Comparison of ENCODE assay signal across 35 mouse cellular contexts in the genomic region with DNA sequence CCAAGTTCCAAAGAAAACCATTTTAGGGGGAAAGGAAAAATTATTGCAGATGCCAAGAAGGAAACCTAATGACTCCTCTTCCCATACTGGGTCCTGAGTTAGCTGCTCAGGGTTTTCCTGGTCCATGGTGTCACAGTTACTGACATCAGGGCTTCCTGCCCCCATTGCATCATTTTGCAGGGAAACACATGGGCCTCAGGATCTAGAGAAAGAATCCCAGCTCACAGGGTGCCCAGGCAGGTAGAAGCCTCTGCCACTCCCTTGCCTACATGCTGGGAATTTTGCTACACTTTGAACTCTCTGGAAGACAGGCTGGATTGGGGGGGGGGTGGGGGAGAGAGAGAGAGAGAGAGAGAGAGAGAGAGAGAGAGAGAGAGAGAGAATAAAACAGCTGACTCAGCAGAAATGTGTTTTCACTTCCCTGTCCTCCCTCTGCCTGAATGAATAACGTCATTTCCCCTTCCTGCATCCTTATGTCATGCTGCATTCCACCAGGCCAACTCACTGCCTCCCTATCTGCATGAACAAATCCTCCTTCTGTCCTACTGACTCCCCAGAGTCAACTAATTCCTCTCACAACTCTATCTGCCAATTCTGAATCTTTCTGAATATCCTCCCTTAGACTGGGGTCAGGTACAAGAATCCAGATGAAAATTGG. TPM values are rescaled to one million over a fixed set of nuclear protein-coding genes. Genes with fewer than 3 reads are reported as not detected.
DNase-seq lines count a peak whose midpoint lies in the region; ATAC-seq and TF ChIP-seq lines count a peak whose summit lies in the region.
"Had no signal": no experiment of that assay in that cellular context is flagged by ENCODE, and none has a peak within 500 bp of the region (broad histone marks: within the 10 kb centered on the region; RNA-seq: fewer than 3 reads in every experiment).

No protein-coding gene starts in this region.

- CTCF ChIA-PET in Patski (lab: Charles Lee): interaction anchor here (0.7 to 1.0 kb wide), 2 partner anchors 61 to 120 kb away, joined by 3 to 4 read pairs; no protein-coding TSS in a partner anchor

- no peak overlapping the region for H3K9ac ChIP-seq in heart, postnatal 0 days (replicated peaks; ENCODE audit: low read depth, low read length)
- no peak overlapping the region for H3K9ac ChIP-seq in lung, postnatal 0 days (replicated peaks; ENCODE audit: low read depth)
- H3K9ac ChIP-seq in stomach, postnatal 0 days (ENCODE audit: low read length): no peak overlapping the region
- no peak overlapping the region for H3K9ac ChIP-seq in heart, adult 2 months (ENCODE audit: low read depth, low read length)
- H3K9ac ChIP-seq: embryonic facial prominence, embryonic 12.5 days; heart, embryonic 13.5 days; hindbrain, embryonic 14.5 days; liver, postnatal 0 days; stomach, embryonic 15.5 days had no signal

- H3K4me3 ChIP-seq in heart, postnatal 0 days (ENCODE audit: low read depth, low read length): no peak overlapping the region
- H3K4me3 ChIP-seq in lung, postnatal 0 days (ENCODE audit: low read depth, low read length): no peak overlapping the region
- H3K4me3 ChIP-seq in stomach, postnatal 0 days (ENCODE audit: low read depth, low read length): no peak overlapping the region
- no peak overlapping the region for H3K4me3 ChIP-seq in heart, adult 2 months
- H3K4me3 ChIP-seq: embryonic facial prominence, embryonic 12.5 days; gastrocnemius, adult 2 months; heart, embryonic 13.5 days; limb, embryonic 10.5 days; megakaryocyte, embryonic 14.5 days; stomach, embryonic 15.5 days had no signal

- TF ChIP-seq CTCF in heart, postnatal 0 days (IDR thresholded peaks at IDR 0.05; ENCODE audit: low read depth): no peak
- TF ChIP-seq CTCF in lung, postnatal 0 days (IDR thresholded peaks at IDR 0.05): no peak
- no peak for TF ChIP-seq CTCF in Patski (IDR thresholded peaks at IDR 0.05)
- TF ChIP-seq CTCF in stomach, postnatal 0 days (IDR thresholded peaks at IDR 0.05; ENCODE audit: low read depth): no peak
- TF ChIP-seq CTCF in heart, adult 2 months (IDR thresholded peaks at IDR 0.05): no peak

- no peaks in the 10 kb centered on the region for H3K4me1 ChIP-seq in heart, postnatal 0 days (ENCODE audit: control insufficient read depth, insufficient read depth)
- no peaks in the 10 kb centered on the region for H3K4me1 ChIP-seq in lung, postnatal 0 days (ENCODE audit: insufficient read depth, low read depth, low read length)
- H3K4me1 ChIP-seq in stomach, postnatal 0 days (replicated peaks; ENCODE audit: control insufficient read depth, insufficient read depth): no peaks in the 10 kb centered on the region
- H3K4me1 ChIP-seq in heart, adult 2 months (ENCODE audit: control insufficient read depth, insufficient read depth, low read length): no peaks in the 10 kb centered on the region
- H3K4me1 ChIP-seq: embryonic facial prominence, embryonic 12.5 days; heart, embryonic 13.5 days; limb, embryonic 10.5 days; stomach, embryonic 15.5 days had no signal

- WGBS in heart, postnatal 0 days: 23% methylated on average over 1 of the region's 1 CpGs
- 6% methylated on average over 1 of the region's 1 CpGs for WGBS in lung, postnatal 0 days
- 0% methylated on average over 1 of the region's 1 CpGs for WGBS in stomach, postnatal 0 days
- 16% methylated on average over 1 of the region's 1 CpGs for WGBS in heart, adult 2 months

- H3K79me2 ChIP-seq in heart, adult 2 months (replicated peaks; ENCODE audit: control insufficient read depth, insufficient read depth, low read length): no peaks in the 10 kb centered on the region

- no peak for ATAC-seq in heart, postnatal 0 days (ENCODE audit: insufficient read depth, low read depth)
- no peak for ATAC-seq in lung, postnatal 0 days
- ATAC-seq in Patski: peak; percentile 80
- peak; percentile 57; the same call in 1 of the 2 replicates for ATAC-seq in stomach, postnatal 0 days (ENCODE audit: low FRiP score, low TSS enrichment)
- ATAC-seq: liver, postnatal 0 days had no signal

- H3K27ac ChIP-seq in heart, postnatal 0 days (ENCODE audit: low read depth): no peak overlapping the region
- H3K27ac ChIP-seq in lung, postnatal 0 days (ENCODE audit: low read length): no peak overlapping the region
- no peak overlapping the region for H3K27ac ChIP-seq in stomach, postnatal 0 days (replicated peaks)
- no peak overlapping the region for H3K27ac ChIP-seq in heart, adult 2 months
- H3K27ac ChIP-seq: embryonic facial prominence, embryonic 12.5 days; gastrocnemius, adult 2 months; heart, embryonic 13.5 days; hindbrain, embryonic 14.5 days; limb, embryonic 10.5 days; stomach, embryonic 15.5 days had no signal

- H3K4me2 ChIP-seq in heart, postnatal 0 days (ENCODE audit: low read depth, low read length): no peak overlapping the region
- H3K4me2 ChIP-seq in lung, postnatal 0 days (replicated peaks; ENCODE audit: low read depth, low read length): no peak overlapping the region
- no peak overlapping the region for H3K4me2 ChIP-seq in stomach, postnatal 0 days (replicated peaks; ENCODE audit: low read depth)
- H3K4me2 ChIP-seq: embryonic facial prominence, embryonic 12.5 days; heart, embryonic 13.5 days; hindbrain, embryonic 14.5 days; stomach, embryonic 15.5 days had no signal

- H3K9me3 ChIP-seq in heart, postnatal 0 days (replicated peaks; ENCODE audit: control insufficient read depth, low read length): no peaks in the 10 kb centered on the region
- no peaks in the 10 kb centered on the region for H3K9me3 ChIP-seq in lung, postnatal 0 days (ENCODE audit: low read length)
- no peaks in the 10 kb centered on the region for H3K9me3 ChIP-seq in stomach, postnatal 0 days (ENCODE audit: control insufficient read depth, low read length)
- H3K9me3 ChIP-seq: embryonic facial prominence, embryonic 12.5 days; heart, embryonic 13.5 days; limb, embryonic 10.5 days; stomach, embryonic 15.5 days had no signal

- intact Hi-C loops in heart, adult 2 months (cut with DNase I): no loop called here

- no peaks in the 10 kb centered on the region for H3K27me3 ChIP-seq in heart, postnatal 0 days (ENCODE audit: control insufficient read depth, insufficient read depth, low read length)
- H3K27me3 ChIP-seq in lung, postnatal 0 days (replicated peaks; ENCODE audit: insufficient read depth, low read length): no peaks in the 10 kb centered on the region
- H3K27me3 ChIP-seq in Patski: no peaks in the 10 kb centered on the region
- no peaks in the 10 kb centered on the region for H3K27me3 ChIP-seq in stomach, postnatal 0 days (ENCODE audit: control insufficient read depth, insufficient read depth, low read length)
- H3K27me3 ChIP-seq in heart, adult 2 months (ENCODE audit: control insufficient read depth, insufficient read depth, low read length): no peaks in the 10 kb centered on the region
- H3K27me3 ChIP-seq: embryonic facial prominence, embryonic 12.5 days; heart, embryonic 13.5 days; megakaryocyte, embryonic 14.5 days; stomach, embryonic 15.5 days had no signal

- in situ Hi-C loops in Patski (cut with MboI; ENCODE audit: low pct_unique_long_range_greater_than_20kb): no loop called here

- POLR2A ChIA-PET in Patski (lab: Charles Lee): no interaction called here

- H3K36me3 ChIP-seq in heart, postnatal 0 days (replicated peaks; ENCODE audit: control insufficient read depth, insufficient read depth, low read length): no peaks in the 10 kb centered on the region
- H3K36me3 ChIP-seq in lung, postnatal 0 days (ENCODE audit: insufficient read depth, low read length): no peaks in the 10 kb centered on the region
- no peaks in the 10 kb centered on the region for H3K36me3 ChIP-seq in stomach, postnatal 0 days (ENCODE audit: control insufficient read depth, insufficient read depth, low read length)
- no peaks in the 10 kb centered on the region for H3K36me3 ChIP-seq in heart, adult 2 months (ENCODE audit: control insufficient read depth, insufficient read depth, low read length)
- H3K36me3 ChIP-seq: embryonic facial prominence, embryonic 12.5 days; heart, embryonic 13.5 days; limb, embryonic 10.5 days; stomach, embryonic 15.5 days had no signal

- no peak for TF ChIP-seq EP300 in heart, postnatal 0 days (IDR thresholded peaks at IDR 0.05; ENCODE audit: low read depth)
- no peak for TF ChIP-seq EP300 in lung, postnatal 0 days (IDR thresholded peaks at IDR 0.05)
- TF ChIP-seq EP300 in stomach, postnatal 0 days (optimal IDR thresholded peaks at IDR 0.05): no peak
- TF ChIP-seq EP300 in heart, adult 2 months (IDR thresholded peaks at IDR 0.05; ENCODE audit: insufficient read depth, low read depth, low read length): no peak

- no peak for TF ChIP-seq POLR2A in heart, adult 2 months (IDR thresholded peaks at IDR 0.05; ENCODE audit: insufficient read depth, low read depth, low read length)

- peak; percentile 16 for DNase-seq in heart, postnatal 0 days (ENCODE audit: low spot score)
- no peak for DNase-seq in heart, adult 8-10 months (ENCODE audit: low spot score)
- peak; percentile 22 for DNase-seq in lung, postnatal 0 days (ENCODE audit: low spot score)
- DNase-seq in lung, adult 18-20 months: no peak
- peak; percentile 15 for DNase-seq in Patski (ENCODE audit: low read depth, low spot score)
- DNase-seq in stomach, postnatal 0 days (ENCODE audit: low spot score): no peak
- no peak for DNase-seq in heart, adult 2 months
- no peak for DNase-seq in testis, postnatal 14 days (ENCODE audit: low spot score)
- DNase-seq: adrenal gland, postnatal 10 days; cerebellum, adult 18-20 months; cerebellum, postnatal 14 days; gastrocnemius, adult 2 months; liver; liver, postnatal 0 days; lung, postnatal 14 days; midbrain, embryonic 14.5 days; retina, postnatal 1 day; thymus, adult 2 months; thymus, postnatal 4 days had no signal

RNA-seq across cellular contexts. Expression of gene Il20, which starts 7.2 kb away (rescaled TPM):
- not detected in 2 replicates for total RNA-seq in heart, postnatal 0 days (2014; rRNA removed; ENCODE audit: low replicate concordance)
- polyA plus RNA-seq in heart, postnatal 0 days (2015; fragmentation: Nextera tagmentation; extraction: Ambion mirVana): not detected in 2 replicates
- not detected for total RNA-seq in heart, adult 8-10 months (2022)
- polyA plus RNA-seq in lung, postnatal 0 days (2015; fragmentation: Nextera tagmentation; extraction: Ambion mirVana): not detected in 2 replicates
- polyA plus RNA-seq in Patski (2021): not detected
- not detected in 2 replicates for polyA plus RNA-seq in stomach, postnatal 0 days (2015; fragmentation: Nextera tagmentation; extraction: Ambion mirVana)
- total RNA-seq in heart, adult 2 months (2021): not detected
- not detected in 2 replicates for polyA plus RNA-seq in heart, adult 2 months (2012; rRNA removed)
- total RNA-seq: adrenal gland, postnatal 10 days; gastrocnemius, adult 2 months; gastrocnemius, postnatal 4 days; heart, postnatal 25 days; layer of hippocampus, postnatal 14 days; left cerebral cortex, adult 8-10 months had no signal
- polyA plus RNA-seq: C2C12; embryonic facial prominence, embryonic 12.5 days; forebrain, embryonic 11.5 days; heart, embryonic 13.5 days; hindbrain, embryonic 14.5 days; intestine, embryonic 14.5 days; kidney, embryonic 14.5 days; large intestine, adult 2 months; limb, embryonic 10.5 days; liver, postnatal 0 days; midbrain, embryonic 14.5 days; neural tube, embryonic 11.5 days; stomach, embryonic 15.5 days; thymus, adult 2 months had no signal

RNA-seq across cellular contexts. Expression of gene Il19, which starts 21.5 kb away (rescaled TPM):
- total RNA-seq in heart, postnatal 0 days (2014; rRNA removed; ENCODE audit: low replicate concordance): not detected in 2 replicates
- polyA plus RNA-seq in heart, postnatal 0 days (2015; fragmentation: Nextera tagmentation; extraction: Ambion mirVana): not detected in 2 replicates
- total RNA-seq in heart, adult 8-10 months (2022): not detected
- polyA plus RNA-seq in lung, postnatal 0 days (2015; fragmentation: Nextera tagmentation; extraction: Ambion mirVana): not detected in 2 replicates
- polyA plus RNA-seq in Patski (2021): 0.17 TPM
- 0.15 TPM in 1 of 2 replicates, not detected in the other for polyA plus RNA-seq in stomach, postnatal 0 days (2015; fragmentation: Nextera tagmentation; extraction: Ambion mirVana)
- total RNA-seq in heart, adult 2 months (2021): not detected
- polyA plus RNA-seq in heart, adult 2 months (2012; rRNA removed): not detected in 2 replicates
- total RNA-seq: adrenal gland, postnatal 10 days; gastrocnemius, adult 2 months; gastrocnemius, postnatal 4 days; heart, postnatal 25 days; layer of hippocampus, postnatal 14 days; left cerebral cortex, adult 8-10 months had no signal
- polyA plus RNA-seq: forebrain, embryonic 11.5 days; heart, embryonic 13.5 days; hindbrain, embryonic 14.5 days; intestine, embryonic 14.5 days; large intestine, adult 2 months; liver, postnatal 0 days; midbrain, embryonic 14.5 days; stomach, embryonic 15.5 days; thymus, adult 2 months had no signal

RNA-seq across cellular contexts. Expression of gene Il24, which starts 31.2 kb away (rescaled TPM):
- not detected in 2 replicates for total RNA-seq in heart, postnatal 0 days (2014; rRNA removed; ENCODE audit: low replicate concordance)
- not detected in 2 replicates for polyA plus RNA-seq in heart, postnatal 0 days (2015; fragmentation: Nextera tagmentation; extraction: Ambion mirVana)
- total RNA-seq in heart, adult 8-10 months (2022): not detected
- not detected in 2 replicates for polyA plus RNA-seq in lung, postnatal 0 days (2015; fragmentation: Nextera tagmentation; extraction: Ambion mirVana)
- 0.12 TPM for polyA plus RNA-seq in Patski (2021)
- not detected in 2 replicates for polyA plus RNA-seq in stomach, postnatal 0 days (2015; fragmentation: Nextera tagmentation; extraction: Ambion mirVana)
- not detected for total RNA-seq in heart, adult 2 months (2021)
- not detected in 2 replicates for polyA plus RNA-seq in heart, adult 2 months (2012; rRNA removed)
- total RNA-seq: adrenal gland, postnatal 10 days; gastrocnemius, adult 2 months; gastrocnemius, postnatal 4 days; heart, postnatal 25 days; layer of hippocampus, postnatal 14 days; left cerebral cortex, adult 8-10 months had no signal
- polyA plus RNA-seq: C2C12; embryonic facial prominence, embryonic 12.5 days; forebrain, embryonic 11.5 days; heart, embryonic 13.5 days; hindbrain, embryonic 14.5 days; intestine, embryonic 14.5 days; kidney, embryonic 14.5 days; large intestine, adult 2 months; limb, embryonic 10.5 days; liver, postnatal 0 days; midbrain, embryonic 14.5 days; neural tube, embryonic 11.5 days; stomach, embryonic 15.5 days had no signal

RNA-seq across cellular contexts. Expression of gene Fcmr, which starts 53.0 kb away (rescaled TPM):
- not detected in 2 replicates for total RNA-seq in heart, postnatal 0 days (2014; rRNA removed; ENCODE audit: low replicate concordance)
- polyA plus RNA-seq in heart, postnatal 0 days (2015; fragmentation: Nextera tagmentation; extraction: Ambion mirVana): 1.7 and 1.9 TPM in 2 replicates
- total RNA-seq in heart, adult 8-10 months (2022): 1 to 10 TPM in 1 of 4 experiments, under 1 TPM in 3; 0.47 to 1.1 (median 0.62) TPM
- 0.37 and 0.82 TPM in 2 replicates for polyA plus RNA-seq in lung, postnatal 0 days (2015; fragmentation: Nextera tagmentation; extraction: Ambion mirVana)
- polyA plus RNA-seq in Patski (2021): not detected
- polyA plus RNA-seq in stomach, postnatal 0 days (2015; fragmentation: Nextera tagmentation; extraction: Ambion mirVana): 0.08 TPM in 1 of 2 replicates, not detected in the other
- total RNA-seq in heart, adult 2 months (2021): 1 to 10 TPM; 1.1 to 1.5 TPM
- polyA plus RNA-seq in heart, adult 2 months (2012; rRNA removed): 0.91 and 6.5 TPM in 2 replicates
- total RNA-seq: gastrocnemius, adult 2 months had no signal
- polyA plus RNA-seq: C2C12; embryonic facial prominence, embryonic 12.5 days; forebrain, embryonic 11.5 days; kidney, embryonic 14.5 days; midbrain, embryonic 14.5 days; neural tube, embryonic 11.5 days had no signal

Comparison
In these comparisons a context has a peak if more than half of its experiments do, and no peak if none do; other contexts are left out.
1. DNase-seq: peak in heart, postnatal 0 days (single experiment), lung, postnatal 0 days (single experiment) and Patski (single experiment); none in heart, adult 8-10 months (single experiment), lung, adult 18-20 months (0 of 2), stomach, postnatal 0 days (single experiment), heart, adult 2 months (0 of 2) and testis, postnatal 14 days (single experiment).
2. ATAC-seq: peak in Patski (single experiment) and stomach, postnatal 0 days (single experiment); none in heart, postnatal 0 days (single experiment) and lung, postnatal 0 days (single experiment).